Mouse (Mus musculus) megakaryocyte, embryonic 14.5 days (primary cell): ENCODE data around the gene Hist1h4d.

Source experiments
- FLI1 ChIP-seq: IDR thresholded peaks from 2 replicates; pipeline ENCODE4 v1.6.1; 2012; ENCODE audit warnings: low read length, inconsistent platforms, mixed read lengths
- GATA1 ChIP-seq: IDR thresholded peaks from 3 replicates; pipeline ENCODE4 v1.6.1; 2012; ENCODE audit warnings: mixed read lengths, low read length, inconsistent platforms, borderline replicate concordance

DNA sequence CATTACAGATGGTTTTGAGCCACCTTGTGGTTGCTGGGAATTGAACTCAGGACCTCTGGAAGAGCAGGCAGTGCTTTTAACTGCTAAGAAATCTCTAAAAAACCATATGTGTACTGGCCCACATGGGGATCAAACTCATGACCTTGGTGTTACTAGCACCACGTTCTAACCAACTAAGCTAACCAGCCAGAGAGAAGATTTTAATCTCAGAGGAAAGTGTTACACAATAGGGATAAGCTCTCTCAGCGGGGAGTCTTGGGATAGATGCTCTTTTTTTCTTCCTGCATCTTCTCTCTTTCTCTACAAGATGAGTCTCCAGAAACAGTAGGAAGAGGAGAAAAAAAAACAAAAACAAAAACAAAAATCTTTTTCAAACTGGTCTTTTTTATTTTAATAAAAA is 29.0 kb downstream of the Hist1h4d start:
- TF ChIP-seq GATA1 (no peak), FLI1 (no peak)
